Mouse (Mus musculus) intestine, postnatal 0 days (tissue): Measurements from ENCODE around the gene Usp54. TPM values are rescaled to one million over a fixed set of nuclear protein-coding genes. Genes with fewer than 3 reads are reported as not detected.

ENCODE experiments used
- ATAC-seq: fragments of 200-750 bp; cut with Nextera tagmentation; 2 replicates; pipeline ENCODE4 v1.8.0; 2017; ENCODE audit warnings: mild to moderate bottlenecking, moderate TSS enrichment, moderate library complexity
- H3K27ac ChIP-seq: fragments of 300-500 bp; sonication (generic); 2 replicates; pipeline ENCODE4 v1.5.1; 2014; ENCODE audit warnings: mild to moderate bottlenecking, low read depth, low read length, moderate library complexity
- H3K27me3 ChIP-seq: fragments of 300-500 bp; sonication (generic); replicated peaks from 2 replicates; pipeline ENCODE4 v1.6.1; 2014; ENCODE audit warnings: low read length, mixed read lengths; ENCODE audit not compliant: control insufficient read depth, insufficient read depth
- H3K36me3 ChIP-seq: fragments of 300-500 bp; sonication (generic); 2 replicates; pipeline ENCODE4 v1.6.1; 2014; ENCODE audit warnings: mild to moderate bottlenecking, moderate library complexity; ENCODE audit not compliant: control insufficient read depth, insufficient read depth
- H3K4me1 ChIP-seq: fragments of 300-500 bp; sonication (generic); replicated peaks from 2 replicates; pipeline ENCODE4 v1.6.1; 2014; ENCODE audit warnings: antibody characterized with exemption, low read length, mixed read lengths; ENCODE audit not compliant: control insufficient read depth, insufficient read depth
- H3K4me2 ChIP-seq: fragments of 300-500 bp; sonication (generic); replicated peaks from 2 replicates; pipeline ENCODE4 v1.6.1; 2014; ENCODE audit warnings: low read depth, mild to moderate bottlenecking, moderate library complexity
- H3K4me3 ChIP-seq: fragments of 300-500 bp; sonication (generic); 2 replicates; pipeline ENCODE4 v1.5.1; 2014; ENCODE audit warnings: low read depth, low read length
- H3K9ac ChIP-seq: fragments of 300-500 bp; sonication (generic); 2 replicates; pipeline ENCODE4 v1.6.1; 2014; ENCODE audit warnings: mild to moderate bottlenecking, low read depth, low read length
- H3K9me3 ChIP-seq: fragments of 300-500 bp; sonication (generic); 2 replicates; pipeline ENCODE4 v1.6.1; 2016; ENCODE audit warnings: mixed run types; ENCODE audit not compliant: control insufficient read depth
- CTCF ChIP-seq: sonication (generic); IDR thresholded peaks from 2 replicates; pipeline ENCODE4 v1.5.1; 2016; ENCODE audit warnings: low read depth, mild to moderate bottlenecking, control low read depth, antibody characterized with exemption, moderate library complexity
- WGBS: fragments of 180-500 bp; shearing (Covaris S2); extraction: QIAGEN DNeasy Blood & Tissue Kit; methylation state at CpG from one replicate; pipeline ENCODE4 v1.1.7; 2014; 5-methylcytosine and 5-hydroxymethylcytosine counted together
- polyA plus RNA-seq: library from polyadenylated mRNA; unstranded; fragments of >200 nt; fragmentation: Nextera tagmentation; extraction: Ambion mirVana; gene quantifications from 2 replicates; pipeline ENCODE4 v1.2.1, GENCODE M21; 2015

The Usp54 gene
- polyA plus RNA-seq, 1 experiment from 2014 or later, result 2.2 TPM

DNA sequence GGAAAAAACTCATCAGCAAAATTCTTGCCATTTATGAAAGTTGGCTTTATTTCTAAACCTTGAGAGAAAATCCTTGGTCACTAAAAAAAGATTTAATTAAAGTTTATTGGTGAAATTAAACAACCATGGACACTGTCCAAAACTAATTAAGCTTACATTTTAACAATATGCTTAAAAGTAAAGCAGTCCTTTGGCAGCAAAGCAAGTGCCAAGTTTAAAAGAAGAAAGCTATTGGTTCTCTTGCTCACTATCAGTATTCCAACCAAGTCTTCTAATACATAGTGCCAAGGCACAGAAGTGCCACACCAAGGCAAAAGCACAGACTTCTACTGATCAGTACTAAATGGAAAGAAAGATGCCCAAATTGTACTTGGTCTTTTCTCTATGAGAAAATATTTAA lies 21.7 kb downstream of the Usp54 start:
- no peaks in the 10 kb centered on the region for H3K9me3 ChIP-seq
- no peak for TF ChIP-seq CTCF
- H3K4me1 ChIP-seq, result no peaks in the 10 kb centered on the region
- H3K36me3 ChIP-seq, result no peaks in the 10 kb centered on the region
- ATAC-seq, result no peak
- H3K27me3 ChIP-seq, result no peaks in the 10 kb centered on the region
- no peak overlapping the region for H3K9ac ChIP-seq
- H3K4me3 ChIP-seq, result no peak overlapping the region
- no peak overlapping the region for H3K4me2 ChIP-seq
- H3K27ac ChIP-seq, result no peak overlapping the region

- H3K4me2 ChIP-seq, result no peak overlapping the region
- H3K4me3 ChIP-seq, result no peak overlapping the region
- H3K4me1 ChIP-seq, result no peaks in the 10 kb centered on the region
- no peak overlapping the region for H3K27ac ChIP-seq
- H3K9ac ChIP-seq, result no peak overlapping the region
- no peaks in the 10 kb centered on the region for H3K27me3 ChIP-seq
- H3K36me3 ChIP-seq, result no peaks in the 10 kb centered on the region
- H3K9me3 ChIP-seq, result no peaks in the 10 kb centered on the region
- ATAC-seq, result no peak
- WGBS, result 72% methylated on average over 5 of the region's 5 CpGs
- TF ChIP-seq CTCF, result no peak
Measured at GRCm38 (mm10) chr14:20618211-20618610, 22.7 kb downstream of the Usp54 start.

DNA sequence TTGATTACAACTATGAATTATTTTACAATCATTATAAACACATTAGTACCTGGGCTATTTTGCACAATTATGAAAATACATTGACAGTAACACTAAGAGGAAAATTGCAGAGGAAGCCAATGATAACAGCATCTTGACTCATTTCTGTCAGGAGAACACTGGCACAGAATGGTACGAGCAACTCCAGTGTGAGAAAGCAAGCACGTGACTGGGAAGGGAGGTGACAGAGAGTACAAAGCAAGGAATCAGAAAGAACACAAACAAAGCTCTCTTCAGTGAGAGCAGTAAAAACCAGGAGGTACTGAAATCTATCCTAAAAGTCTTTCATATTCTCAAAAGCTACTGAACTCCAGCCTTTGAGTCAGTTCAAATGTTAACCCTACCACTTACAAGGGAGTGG lies 24.4 kb downstream of the Usp54 start:
- WGBS, result 21% methylated on average over 2 of the region's 2 CpGs
- H3K27me3 ChIP-seq, result no peaks in the 10 kb centered on the region
- no peak overlapping the region for H3K4me3 ChIP-seq
- no peaks in the 10 kb centered on the region for H3K4me1 ChIP-seq
- ATAC-seq, result no peak
- no peak overlapping the region for H3K9ac ChIP-seq
- H3K27ac ChIP-seq, result no peak overlapping the region
- no peak for TF ChIP-seq CTCF
- H3K36me3 ChIP-seq, result no peaks in the 10 kb centered on the region
- H3K9me3 ChIP-seq, result no peaks in the 10 kb centered on the region
- no peak overlapping the region for H3K4me2 ChIP-seq

DNA sequence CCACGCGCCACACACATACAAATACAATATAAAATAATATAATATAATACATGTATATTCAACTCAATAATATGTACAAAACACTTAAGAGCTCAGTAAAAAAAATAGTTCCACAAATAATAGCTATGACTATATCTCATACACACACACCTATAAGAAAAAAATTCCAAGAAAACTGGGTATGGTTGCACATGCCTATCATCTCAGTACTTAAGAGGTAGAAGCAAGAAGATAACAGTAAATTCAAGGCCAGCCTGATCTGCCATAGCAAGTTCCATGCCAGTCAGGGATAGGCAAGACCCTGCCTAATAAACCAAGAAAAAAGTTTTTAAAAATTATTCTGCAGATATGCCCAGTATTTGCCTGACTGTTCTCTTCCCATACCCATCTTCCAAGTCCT lies 25.8 kb downstream of the Usp54 start:
- Histone ChIP-seq H3K27me3 (no peaks in the 10 kb centered on the region), H3K4me3 (no peak overlapping the region), H3K27ac (no peak overlapping the region), H3K9ac (no peak overlapping the region), H3K4me1 (no peaks in the 10 kb centered on the region), H3K4me2 (no peak overlapping the region), H3K9me3 (no peaks in the 10 kb centered on the region), H3K36me3 (no peaks in the 10 kb centered on the region)
- TF ChIP-seq CTCF, result no peak
- ATAC-seq, result no peak
- 100% methylated on average over 2 of the region's 2 CpGs for WGBS

DNA sequence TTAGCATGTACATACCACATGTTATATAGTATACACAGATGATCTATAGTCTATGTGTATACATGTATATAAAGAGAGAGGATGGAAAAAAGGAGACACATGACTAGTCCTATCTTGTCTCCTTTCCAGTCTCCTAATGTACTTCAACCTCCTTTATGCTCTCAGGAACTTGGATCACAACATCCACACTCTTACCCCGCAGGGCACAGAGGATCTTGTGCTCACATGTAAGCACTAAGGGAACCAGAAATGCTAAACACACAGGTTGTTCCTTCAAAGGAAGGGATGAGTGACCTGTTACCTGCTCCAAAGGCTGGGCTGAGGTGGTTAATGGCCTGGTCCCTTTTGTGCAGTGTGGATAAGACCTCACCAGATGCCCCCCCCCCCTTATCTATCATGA lies 28.0 kb downstream of the Usp54 start:
- 93% methylated on average over 1 of the region's 1 CpGs for WGBS
- H3K4me2 ChIP-seq, result no peak overlapping the region
- no peaks in the 10 kb centered on the region for H3K9me3 ChIP-seq
- H3K4me3 ChIP-seq, result no peak overlapping the region
- TF ChIP-seq CTCF, result no peak
- no peak for ATAC-seq
- H3K9ac ChIP-seq, result no peak overlapping the region
- H3K4me1 ChIP-seq, result no peaks in the 10 kb centered on the region
- no peaks in the 10 kb centered on the region for H3K36me3 ChIP-seq
- H3K27ac ChIP-seq, result no peak overlapping the region
- no peaks in the 10 kb centered on the region for H3K27me3 ChIP-seq

GRCm38 (mm10) chr14:20610146-20610545 lies 30.7 kb downstream of the Usp54 start:
- H3K9me3 ChIP-seq, result no peaks in the 10 kb centered on the region
- no peak for TF ChIP-seq CTCF
- H3K27ac ChIP-seq, result no peak overlapping the region
- no peaks in the 10 kb centered on the region for H3K36me3 ChIP-seq
- no peak overlapping the region for H3K4me2 ChIP-seq
- no peak overlapping the region for H3K9ac ChIP-seq
- ATAC-seq, result no peak; the same call in 1 of the 2 replicates
- no peaks in the 10 kb centered on the region for H3K4me1 ChIP-seq
- H3K4me3 ChIP-seq, result no peak overlapping the region
- WGBS, result 76% methylated on average over 4 of the region's 4 CpGs
- H3K27me3 ChIP-seq, result no peaks in the 10 kb centered on the region

- 55% methylated on average over 3 of the region's 3 CpGs for WGBS
- no peak overlapping the region for H3K9ac ChIP-seq
- no peak overlapping the region for H3K27ac ChIP-seq
- no peak overlapping the region for H3K4me3 ChIP-seq
- H3K4me2 ChIP-seq, result no peak overlapping the region
- H3K9me3 ChIP-seq, result no peaks in the 10 kb centered on the region
- no peaks in the 10 kb centered on the region for H3K4me1 ChIP-seq
- H3K36me3 ChIP-seq, result no peaks in the 10 kb centered on the region
- TF ChIP-seq CTCF, result no peak
- no peaks in the 10 kb centered on the region for H3K27me3 ChIP-seq
- no peak for ATAC-seq
Measured at GRCm38 (mm10) chr14:20609519-20609918, 31.3 kb downstream of the Usp54 start.
